Mouse (Mus musculus): ENCODE results near the gene Col15a1.

Gene Col15a1

GRCm38 (mm10) chr4:47230498-47230897 is 22.5 kb downstream of the Col15a1 start:
- no peak for DNase-seq (ENCODE audit: low read depth, low spot score)

DNA sequence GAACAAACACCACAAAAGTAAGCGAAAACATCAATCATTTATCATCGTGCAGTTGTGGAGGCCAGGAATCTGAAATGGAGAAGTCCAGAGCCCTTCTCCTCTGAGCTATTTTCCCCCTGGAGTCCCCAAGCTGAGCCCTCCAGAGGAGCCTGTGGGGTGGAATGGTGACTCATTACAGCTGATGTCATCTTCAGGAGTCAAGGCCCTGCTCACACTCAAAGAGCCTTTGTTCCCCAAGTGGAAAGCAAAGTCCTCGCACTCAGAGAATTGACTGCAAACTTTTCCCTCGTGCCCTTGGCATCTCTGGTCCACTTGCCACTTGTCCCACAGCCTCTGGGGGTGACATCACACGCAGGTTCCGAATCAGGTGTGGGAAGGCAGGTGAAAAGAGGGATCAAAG is 23.4 kb downstream of the Col15a1 start:
- no peak for DNase-seq (ENCODE audit: low read depth, low spot score)

DNA sequence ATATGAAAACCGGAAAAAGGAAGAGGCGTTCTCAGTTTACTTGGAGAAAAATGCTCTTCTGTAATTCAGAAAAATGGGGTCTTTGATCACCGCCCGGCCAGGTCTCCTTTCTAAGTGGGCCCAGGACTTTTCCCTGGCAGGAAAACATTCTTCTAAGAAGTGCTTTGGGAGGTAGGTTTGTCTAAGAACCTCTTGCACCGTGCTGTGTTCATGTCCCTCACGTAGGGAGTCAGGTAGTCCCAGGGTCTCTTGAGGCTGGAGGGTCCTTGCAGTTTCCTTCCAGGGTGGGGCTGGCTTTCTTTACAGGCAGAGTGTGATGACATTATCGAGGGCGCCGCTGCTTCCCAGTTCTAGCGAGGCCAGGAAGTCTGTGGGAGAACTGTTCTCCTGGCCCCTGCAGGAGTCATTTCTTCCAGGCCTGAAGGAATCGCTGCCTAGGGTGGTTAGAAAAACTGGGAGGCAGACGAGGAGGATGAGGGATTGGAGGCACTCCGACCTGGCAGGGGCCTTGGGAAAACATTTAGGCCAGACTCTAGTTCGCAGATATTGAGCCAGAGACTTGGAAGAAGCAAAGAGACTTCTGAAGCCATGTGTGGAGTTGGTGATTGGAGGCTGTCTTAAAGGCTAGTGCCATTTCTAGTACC is 25.4 kb downstream of the Col15a1 start:
- no peak for DNase-seq (ENCODE audit: low read depth, low spot score)

GRCm38 (mm10) chr4:47234667-47235267 is 26.8 kb downstream of the Col15a1 start:
- DNase-seq (ENCODE audit: low read depth, low spot score) = peak; percentile 80

DNA sequence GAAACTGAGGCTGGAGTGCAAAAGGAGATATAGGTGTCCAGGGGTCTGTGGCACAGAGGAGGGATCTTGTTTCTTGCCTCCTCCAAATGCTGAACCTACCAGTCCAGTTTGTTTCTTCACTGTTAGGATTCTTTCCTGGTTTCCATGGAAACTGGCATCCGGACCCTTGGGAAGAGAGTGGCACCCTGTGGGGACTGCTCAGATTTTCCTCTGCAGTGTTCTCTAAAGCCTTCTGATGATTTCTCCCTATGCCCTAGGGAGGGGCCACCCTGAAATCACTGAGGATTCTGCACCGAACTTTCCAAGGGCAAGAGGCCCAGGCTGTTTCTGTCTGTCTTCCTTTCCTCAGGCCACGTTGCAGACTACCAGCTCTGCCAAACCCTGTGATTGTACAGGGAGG is 27.4 kb downstream of the Col15a1 start:
- no peak for DNase-seq (ENCODE audit: low read depth, low spot score)

DNA sequence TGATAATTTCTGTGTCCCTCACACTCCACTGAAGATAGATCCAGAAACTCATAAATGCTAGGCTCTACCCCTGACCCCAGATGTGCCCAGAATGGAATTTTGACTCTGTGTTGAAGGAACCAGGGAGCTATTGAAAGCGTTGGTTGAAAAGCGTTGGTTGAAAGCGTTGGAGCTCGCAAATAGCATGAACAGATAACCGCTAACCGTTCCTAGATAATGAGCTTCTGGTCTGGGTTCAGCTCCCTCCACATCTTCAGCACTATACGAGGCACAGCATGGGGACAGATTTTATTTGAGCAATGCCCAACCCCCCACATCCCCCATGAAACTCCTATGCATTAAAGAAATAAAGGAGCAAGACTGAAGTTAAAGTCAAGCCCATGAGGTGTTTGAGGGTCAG is 28.1 kb downstream of the Col15a1 start:
- DNase-seq (ENCODE audit: low read depth, low spot score) = no peak

GRCm38 (mm10) chr4:47237220-47237619 is 29.3 kb downstream of the Col15a1 start:
- no peak for DNase-seq (ENCODE audit: low read depth, low spot score)

DNA sequence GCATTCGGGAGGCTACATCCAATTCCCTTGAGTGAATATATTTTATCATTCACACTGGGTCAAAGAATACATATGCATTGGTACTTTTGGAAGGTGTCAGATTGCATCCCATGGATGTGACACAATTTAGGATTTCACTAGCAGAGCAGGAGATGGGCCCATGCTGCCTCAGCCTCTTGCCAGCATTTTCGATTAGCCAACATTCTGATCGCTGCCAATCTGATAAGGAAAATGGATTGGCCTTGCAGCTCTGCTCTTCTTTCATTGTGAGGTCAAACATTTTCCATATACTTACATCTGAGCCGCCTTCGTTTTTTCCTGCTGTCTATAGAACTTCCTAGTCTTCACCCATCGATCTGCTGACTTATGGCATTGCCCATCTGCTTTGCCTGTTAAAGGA is 31.2 kb downstream of the Col15a1 start:
- DNase-seq (ENCODE audit: low read depth, low spot score) = no peak

- DNase-seq (ENCODE audit: low read depth, low spot score) = no peak
Observed at GRCm38 (mm10) chr4:47240901-47241300, 32.9 kb downstream of the Col15a1 start.

DNA sequence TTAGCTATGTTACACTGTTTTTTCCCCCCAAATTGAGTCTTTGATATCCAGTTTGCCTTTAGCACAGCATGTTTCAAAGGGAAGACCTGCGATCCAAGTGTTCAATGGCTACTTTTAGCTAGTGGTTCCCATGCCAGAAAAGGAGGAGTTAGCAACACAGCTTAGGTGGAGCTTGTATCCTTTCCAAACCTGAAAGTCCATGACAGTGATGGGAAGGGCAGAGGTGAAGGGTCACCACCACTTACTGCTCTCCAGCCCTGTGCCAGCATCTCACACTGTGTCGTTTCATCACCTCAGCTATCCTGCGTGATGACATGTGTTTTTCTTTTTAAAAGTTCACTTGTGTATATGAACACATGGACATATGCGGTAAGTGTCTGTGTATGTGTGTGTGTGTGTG is 34.2 kb downstream of the Col15a1 start:
- DNase-seq (ENCODE audit: low read depth, low spot score) = no peak

DNA sequence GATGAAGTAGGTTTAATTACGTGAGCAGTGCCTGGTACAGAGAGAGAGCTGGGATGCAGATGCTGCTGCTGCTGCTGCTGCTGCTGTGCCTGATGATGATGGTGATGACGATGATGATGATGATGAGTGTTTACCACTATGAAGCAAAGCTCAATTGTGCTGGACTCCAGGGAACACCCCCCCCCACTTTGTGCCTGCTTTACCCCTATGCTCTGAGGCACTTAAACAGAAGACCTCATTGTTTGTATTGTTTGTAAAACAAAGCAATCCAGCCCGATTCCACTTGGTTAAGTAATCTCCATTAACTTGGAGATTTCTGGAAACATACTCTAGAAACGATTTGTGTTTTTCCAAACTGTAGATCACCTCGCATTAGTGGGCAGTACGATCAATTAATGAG is 36.7 kb downstream of the Col15a1 start:
- no peak for DNase-seq (ENCODE audit: low read depth, low spot score)

DNA sequence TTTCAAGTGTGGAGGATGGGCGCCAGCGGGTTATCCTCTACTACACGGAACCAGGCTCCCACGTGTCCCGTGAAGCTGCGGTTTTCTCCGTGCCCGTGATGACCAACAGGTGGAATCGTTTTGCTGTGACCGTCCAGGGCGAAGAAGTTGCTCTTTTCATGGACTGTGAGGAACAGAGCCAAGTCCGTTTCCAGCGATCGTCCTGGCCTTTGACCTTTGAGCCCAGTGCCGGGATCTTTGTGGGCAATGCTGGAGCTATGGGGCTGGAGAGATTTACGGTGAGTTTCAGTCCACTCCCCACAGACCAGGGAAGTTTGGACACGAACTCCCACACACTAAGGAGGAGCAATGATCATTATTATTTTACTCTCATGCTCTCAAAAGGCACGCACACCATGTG is 37.7 kb downstream of the Col15a1 start:
- DNase-seq (ENCODE audit: low read depth, low spot score) = no peak

DNA sequence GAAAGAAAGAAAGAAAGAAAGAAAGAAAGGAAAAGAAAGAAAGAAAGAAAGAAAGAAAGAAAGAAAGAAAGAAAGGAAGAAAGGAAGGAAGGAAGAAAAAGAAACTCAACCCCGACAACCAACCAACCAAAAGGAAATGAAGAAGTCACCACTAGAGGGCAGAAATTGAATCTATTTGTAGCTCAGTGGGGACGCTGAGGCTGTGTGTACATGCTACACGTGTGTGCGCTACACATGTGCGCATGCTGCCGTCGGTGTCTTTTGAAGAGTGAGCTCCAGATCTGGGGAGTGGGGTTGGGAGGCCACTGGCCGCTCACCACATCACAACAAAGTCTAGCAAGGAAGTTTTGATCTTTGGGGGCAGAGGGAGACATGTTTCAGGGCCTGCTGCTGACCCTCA is 38.9 kb downstream of the Col15a1 start:
- DNase-seq (ENCODE audit: low read depth, low spot score) = peak; percentile 86

- DNase-seq (ENCODE audit: low read depth, low spot score) = no peak
Observed at GRCm38 (mm10) chr4:47247574-47247973, 39.6 kb downstream of the Col15a1 start.

DNA sequence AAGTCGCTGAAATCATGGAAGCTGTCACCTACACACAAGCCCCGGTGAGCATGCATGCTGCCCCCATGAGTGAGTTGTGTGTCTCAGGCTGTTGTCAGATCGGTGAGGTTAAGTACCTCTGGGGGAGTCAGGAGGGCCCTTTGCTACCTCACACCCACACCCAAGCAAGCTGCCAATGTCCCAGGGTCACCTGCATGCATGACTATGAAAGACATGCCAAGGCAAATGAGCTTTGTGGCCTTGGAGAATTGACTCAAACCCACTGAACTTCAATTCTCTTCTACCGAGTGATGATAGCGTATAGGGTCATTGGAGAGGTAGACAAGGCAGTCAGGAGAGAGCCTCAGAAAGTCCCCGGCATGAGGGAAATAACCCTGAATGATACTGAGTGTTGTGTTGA is 41.2 kb downstream of the Col15a1 start:
- DNase-seq (ENCODE audit: low read depth, low spot score) = no peak

- peak; percentile 96 for DNase-seq (ENCODE audit: low read depth, low spot score)
Observed at GRCm38 (mm10) chr4:47251069-47251468, 43.1 kb downstream of the Col15a1 start.

DNA sequence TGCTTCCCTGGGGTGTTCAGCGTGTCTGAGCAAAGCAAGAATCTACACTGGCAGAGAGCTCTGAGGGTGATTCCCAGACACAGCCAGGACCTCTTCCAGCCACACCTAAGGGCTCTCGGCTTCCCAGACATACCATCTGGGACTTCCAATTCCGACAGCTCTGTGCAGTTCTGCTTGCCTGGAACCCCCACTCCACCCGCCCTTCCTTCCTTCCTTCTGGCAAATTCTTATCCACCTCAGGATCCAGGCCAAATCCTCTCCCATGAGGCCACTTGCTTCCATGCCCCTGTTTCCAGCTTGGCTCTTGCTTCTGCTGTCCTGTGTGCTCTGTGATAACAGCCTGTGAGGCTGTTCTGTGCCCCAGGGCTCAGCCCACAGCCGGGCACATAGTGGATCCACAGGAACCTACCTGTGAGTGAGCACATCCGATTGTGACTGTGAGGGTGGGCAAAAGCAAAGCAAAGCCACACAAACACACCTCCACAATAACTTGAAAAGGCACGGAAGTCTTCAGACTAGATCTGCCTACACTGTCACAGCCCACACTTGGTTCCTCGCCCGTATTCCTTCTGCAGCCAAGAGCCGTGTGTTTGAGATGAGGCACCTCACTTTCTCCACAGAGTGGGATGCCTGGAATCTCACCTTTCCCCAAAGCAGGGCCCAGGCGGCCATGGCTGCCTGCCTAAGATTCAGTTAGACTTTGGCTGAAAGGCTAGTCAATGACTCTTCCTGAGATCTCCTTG is 43.9 kb downstream of the Col15a1 start:
- peak; percentile 42 for DNase-seq (ENCODE audit: low read depth, low spot score)

DNA sequence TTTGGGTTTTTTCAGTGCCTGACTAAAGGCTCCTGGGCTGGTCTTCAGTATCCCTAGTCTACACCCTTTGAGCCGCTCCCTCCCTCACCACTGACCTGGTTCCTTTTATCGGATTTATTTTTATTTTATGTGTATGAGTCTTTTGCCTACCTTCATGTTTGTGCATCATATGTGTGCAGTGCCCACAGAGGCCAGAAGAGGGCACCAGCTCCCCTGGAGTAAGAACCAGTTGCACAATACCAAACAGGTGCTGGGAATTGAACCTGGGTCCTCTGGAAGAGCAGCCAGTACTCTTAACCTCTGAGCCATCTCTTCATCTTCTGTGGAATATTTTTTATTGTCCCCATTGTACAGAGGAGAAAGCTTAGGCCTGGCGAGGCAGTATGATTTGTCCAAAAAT is 44.7 kb downstream of the Col15a1 start:
- DNase-seq (ENCODE audit: low read depth, low spot score) = peak; percentile 60

DNA sequence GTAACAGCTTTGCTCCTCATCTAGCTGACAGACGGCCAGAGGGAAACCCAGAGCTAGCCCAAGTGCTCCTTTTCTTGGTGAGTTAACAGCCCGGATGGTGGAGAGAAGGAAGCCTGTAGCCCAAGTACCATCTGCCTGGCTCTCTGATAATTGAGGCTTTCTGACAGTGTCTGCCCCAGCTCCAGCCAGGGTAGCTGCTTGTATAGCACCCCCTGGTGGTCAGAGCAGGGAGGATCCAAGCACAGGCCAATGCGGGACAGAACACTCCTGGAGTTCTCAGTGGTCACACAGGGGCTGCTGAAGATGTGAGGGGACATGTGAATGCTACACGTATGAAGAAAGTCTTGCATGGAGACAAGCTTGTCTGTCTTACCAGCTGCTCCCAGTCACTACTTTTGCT is 47.7 kb downstream of the Col15a1 start:
- peak; percentile 87 for DNase-seq (ENCODE audit: low read depth, low spot score)

- no peak for DNase-seq (ENCODE audit: low read depth, low spot score)
Observed at GRCm38 (mm10) chr4:47258201-47258600, 50.2 kb downstream of the Col15a1 start.

DNA sequence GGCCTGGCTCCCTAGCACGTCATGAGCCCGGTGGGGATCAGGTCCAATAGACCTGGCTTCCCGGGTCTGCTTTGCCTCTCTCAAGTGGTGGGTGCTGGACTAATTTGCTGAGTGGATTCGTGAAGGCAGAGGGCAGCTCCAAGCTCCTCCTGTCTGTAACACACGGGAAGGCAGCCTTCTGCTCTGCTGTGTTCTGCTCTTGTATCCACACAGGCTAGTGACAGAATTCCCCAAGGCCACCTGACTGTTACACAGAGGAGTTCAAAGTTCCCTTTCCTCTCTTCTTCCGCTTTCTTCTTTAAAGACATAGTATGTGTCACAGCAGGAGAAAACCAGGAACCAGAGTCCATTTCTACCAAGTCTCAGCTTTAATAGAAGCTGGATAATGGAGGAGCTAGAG is 53.1 kb downstream of the Col15a1 start:
- no peak for DNase-seq (ENCODE audit: low read depth, low spot score)

- DNase-seq (ENCODE audit: low read depth, low spot score) = peak; percentile 47
Observed at GRCm38 (mm10) chr4:47261919-47262318, 54.0 kb downstream of the Col15a1 start.

DNA sequence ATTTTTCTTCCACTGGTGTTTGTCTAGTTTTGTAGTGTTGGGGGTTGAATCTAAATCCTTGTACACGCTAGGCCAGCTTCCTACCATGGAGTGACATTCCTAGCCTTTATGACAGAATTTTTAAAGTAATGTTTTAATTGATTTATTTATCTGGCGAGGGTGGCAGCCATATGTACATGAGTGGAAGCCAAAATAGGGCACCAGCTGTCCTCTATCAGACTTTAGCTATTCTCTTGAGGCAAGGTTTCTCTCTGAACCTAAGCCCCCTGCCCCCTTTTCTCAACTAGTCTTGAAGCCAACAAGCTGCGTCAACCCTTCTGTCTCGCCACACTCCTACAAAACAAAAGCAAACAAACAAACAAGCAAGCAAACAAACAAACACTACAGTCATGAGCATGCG is 57.6 kb downstream of the Col15a1 start:
- no peak for DNase-seq (ENCODE audit: low read depth, low spot score)

Measured in CD4-positive, CD25-positive, alpha-beta regulatory T cell, adult 2 months (primary cell).